Mouse (Mus musculus): Measurements from ENCODE around the gene Dck. TPM values are rescaled to one million over a fixed set of nuclear protein-coding genes. Genes with fewer than 3 reads are reported as not detected.

Gene Dck
- polyA plus RNA-seq (2014; fragmentation: Illumina TruSeq; extraction: RNeasy Lipid Tissue Mini Kit (QIAGEN cat#74804); ENCODE audit: low read depth, low replicate concordance) = 2.1 TPM

GRCm38 (mm10) chr5:88764987-88765481 lies at the start of gene Dck:
TSS of gene Dck (plus strand) at chr5:88764996.

GRCm38 (mm10) chr5:88720116-88721002 lies 44.4 kb upstream of the Dck start, which contains the start of gene Mob1b:
TSS of gene Mob1b (plus strand) at chr5:88720855.

Other genes starting within 250 kb of the Dck start
- 1.3 TPM for gene Jchain, start 237.1 kb upstream of the Dck start, polyA plus RNA-seq (2014; fragmentation: Illumina TruSeq; extraction: RNeasy Lipid Tissue Mini Kit (QIAGEN cat#74804); ENCODE audit: low read depth, low replicate concordance)
- gene Utp3, start 210.5 kb upstream of the Dck start, polyA plus RNA-seq (2014; fragmentation: Illumina TruSeq; extraction: RNeasy Lipid Tissue Mini Kit (QIAGEN cat#74804); ENCODE audit: low read depth, low replicate concordance) = 37.6 TPM
- gene Rufy3, start 200.0 kb upstream of the Dck start, polyA plus RNA-seq (2014; fragmentation: Illumina TruSeq; extraction: RNeasy Lipid Tissue Mini Kit (QIAGEN cat#74804); ENCODE audit: low read depth, low replicate concordance) = 14.5 TPM
- gene Grsf1, start 88.8 kb upstream of the Dck start, polyA plus RNA-seq (2014; fragmentation: Illumina TruSeq; extraction: RNeasy Lipid Tissue Mini Kit (QIAGEN cat#74804); ENCODE audit: low read depth, low replicate concordance) = 205 TPM
- gene Mob1b, start 44.1 kb upstream of the Dck start, polyA plus RNA-seq (2014; fragmentation: Illumina TruSeq; extraction: RNeasy Lipid Tissue Mini Kit (QIAGEN cat#74804); ENCODE audit: low read depth, low replicate concordance) = 14.6 TPM
- 11.1 TPM for gene Slc4a4, start 121.8 kb downstream of the Dck start, polyA plus RNA-seq (2014; fragmentation: Illumina TruSeq; extraction: RNeasy Lipid Tissue Mini Kit (QIAGEN cat#74804); ENCODE audit: low read depth, low replicate concordance)